Mouse (Mus musculus) G1E (cell line): Measurements from ENCODE around the gene Ang.

Source experiments
- CTCF ChIP-seq: IDR thresholded peaks from 2 replicates; pipeline ENCODE4 v1.5.1; 2012; ENCODE audit warnings: low read depth, low read length, inconsistent platforms, mixed read lengths
- GATA1 ChIP-seq: IDR thresholded peaks from 2 replicates; pipeline ENCODE4 v1.6.1; 2012; ENCODE audit warnings: borderline replicate concordance, low read length, inconsistent platforms, mixed read lengths

- TF ChIP-seq CTCF (no peak), GATA1 (no peak)
Measured at GRCm38 (mm10) chr14:51068956-51069355, 22.0 kb upstream of the Ang start.
